Mouse (Mus musculus) stomach, postnatal 0 days (tissue): Measurements from ENCODE around the gene Stard5.

ENCODE experiments used
- CTCF ChIP-seq: IDR thresholded peaks from 2 replicates; pipeline ENCODE4 v1.5.1; 2016; ENCODE audit warnings: antibody characterized with exemption, low read depth, mild to moderate bottlenecking, moderate library complexity
- EP300 ChIP-seq: optimal IDR thresholded peaks from 2 replicates; pipeline ENCODE3; 2016; ENCODE audit warnings: antibody characterized with exemption

DNA sequence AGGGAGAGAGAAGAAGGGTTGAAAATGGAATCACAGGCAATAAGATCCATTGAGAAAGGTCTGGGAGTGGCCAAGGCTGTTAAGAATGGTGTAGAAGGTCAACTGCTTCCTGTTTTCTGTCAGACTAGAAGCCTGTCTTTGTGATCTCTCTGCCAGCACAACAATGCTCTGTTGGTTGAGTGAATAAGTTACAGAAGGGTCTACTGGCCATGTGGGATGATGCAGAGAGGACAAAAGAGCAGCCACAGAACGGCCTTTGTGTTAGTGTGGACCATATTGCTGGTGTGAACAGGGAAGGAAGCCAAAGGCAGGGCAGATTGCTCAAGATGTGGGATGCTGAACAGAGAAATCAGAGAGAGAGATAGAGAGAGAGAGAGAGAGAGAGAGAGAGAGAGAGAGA, 27.0 kb downstream of the Stard5 start:
- TF ChIP-seq EP300 (no peak), CTCF (no peak)
